Mouse (Mus musculus): ENCODE data around the gene Rbfox3. TPM values are rescaled to one million over a fixed set of nuclear protein-coding genes. Genes with fewer than 3 reads are reported as not detected.
A peak's percentile ranks its signal among the peaks of the same experiment; 100 is the strongest.

Rbfox3 gene
- polyA plus RNA-seq, 1 experiment, result 163 TPM

GRCm38 (mm10) chr11:118754535-118754934 is 156.9 kb downstream of the Rbfox3 start:
- peaks cover 93% of the 10 kb centered on the region for H3K4me1 ChIP-seq (ENCODE audit: control insufficient read depth, insufficient read depth, low read length)
- DNase-seq, result peak in 1 of 2 experiments; percentile 41
- H3K27me3 ChIP-seq (ENCODE audit: control insufficient read depth, insufficient read depth, low read length), result no peaks in the 10 kb centered on the region
- 22% methylated on average over 4 of the region's 4 CpGs for WGBS
- no peak overlapping the region for H3K4me3 ChIP-seq (replicated peaks; ENCODE audit: insufficient read depth, low read depth, low read length)
- no peak for TF ChIP-seq CTCF (IDR thresholded peaks at IDR 0.05; ENCODE audit: borderline replicate concordance, insufficient read depth, low read depth, low read length)
- no peak for TF ChIP-seq POLR2A (IDR thresholded peaks at IDR 0.05; ENCODE audit: borderline replicate concordance, insufficient read depth, low read length)
- H3K27ac ChIP-seq (ENCODE audit: insufficient read depth, low read length), result no peak overlapping the region

GRCm38 (mm10) chr11:118751879-118752616 is 159.3 kb downstream of the Rbfox3 start:
- Histone ChIP-seq H3K27ac (ENCODE audit: insufficient read depth, low read length) (no peak overlapping the region), H3K4me3 (replicated peaks; ENCODE audit: insufficient read depth, low read depth, low read length) (no peak overlapping the region), H3K4me1 (ENCODE audit: control insufficient read depth, insufficient read depth, low read length) (peaks cover 88% of the 10 kb centered on the region), H3K27me3 (ENCODE audit: control insufficient read depth, insufficient read depth, low read length) (no peaks in the 10 kb centered on the region)
- no peak for TF ChIP-seq CTCF (IDR thresholded peaks at IDR 0.05; ENCODE audit: borderline replicate concordance, insufficient read depth, low read depth, low read length)
- no peak for TF ChIP-seq POLR2A (IDR thresholded peaks at IDR 0.05; ENCODE audit: borderline replicate concordance, insufficient read depth, low read length)
- DNase-seq, result peak in 1 of 2 experiments; percentile 61
- WGBS, result 13% methylated on average over 7 of the region's 7 CpGs

GRCm38 (mm10) chr11:118750745-118751330 is 160.6 kb downstream of the Rbfox3 start:
- WGBS, result 7% methylated on average over 11 of the region's 11 CpGs
- peak; percentile 95 to 96 for DNase-seq
- Histone ChIP-seq H3K27me3 (ENCODE audit: control insufficient read depth, insufficient read depth, low read length) (no peaks in the 10 kb centered on the region), H3K27ac (ENCODE audit: insufficient read depth, low read length) (no peak overlapping the region), H3K4me1 (ENCODE audit: control insufficient read depth, insufficient read depth, low read length) (peaks cover 85% of the 10 kb centered on the region), H3K4me3 (replicated peaks; ENCODE audit: insufficient read depth, low read depth, low read length) (no peak overlapping the region)
- TF ChIP-seq CTCF (IDR thresholded peaks at IDR 0.05; ENCODE audit: borderline replicate concordance, insufficient read depth, low read depth, low read length) (no peak), POLR2A (IDR thresholded peaks at IDR 0.05; ENCODE audit: borderline replicate concordance, insufficient read depth, low read length) (no peak)

GRCm38 (mm10) chr11:118749541-118749940 is 161.9 kb downstream of the Rbfox3 start:
- H3K27ac ChIP-seq (ENCODE audit: insufficient read depth, low read length), result no peak overlapping the region

GRCm38 (mm10) chr11:118748622-118749021 is 162.8 kb downstream of the Rbfox3 start:
- DNase-seq, result peak; percentile 62 to 75
- H3K27ac ChIP-seq (ENCODE audit: insufficient read depth, low read length), result no peak overlapping the region
- peaks cover 81% of the 10 kb centered on the region for H3K4me1 ChIP-seq (ENCODE audit: control insufficient read depth, insufficient read depth, low read length)
- no peak overlapping the region for H3K4me3 ChIP-seq (replicated peaks; ENCODE audit: insufficient read depth, low read depth, low read length)
- H3K27me3 ChIP-seq (ENCODE audit: control insufficient read depth, insufficient read depth, low read length), result no peaks in the 10 kb centered on the region
- no peak for TF ChIP-seq POLR2A (IDR thresholded peaks at IDR 0.05; ENCODE audit: borderline replicate concordance, insufficient read depth, low read length)
- TF ChIP-seq CTCF (IDR thresholded peaks at IDR 0.05; ENCODE audit: borderline replicate concordance, insufficient read depth, low read depth, low read length), result no peak
- WGBS, result 13% methylated on average over 10 of the region's 10 CpGs

More at GRCm38 (mm10) chr11:118749541-118749940, 161.9 kb downstream of the Rbfox3 start:
- Histone ChIP-seq H3K4me1 (ENCODE audit: control insufficient read depth, insufficient read depth, low read length) (peaks cover 84% of the 10 kb centered on the region), H3K4me3 (replicated peaks; ENCODE audit: insufficient read depth, low read depth, low read length) (no peak overlapping the region), H3K27me3 (ENCODE audit: control insufficient read depth, insufficient read depth, low read length) (no peaks in the 10 kb centered on the region)
- no peak for TF ChIP-seq POLR2A (IDR thresholded peaks at IDR 0.05; ENCODE audit: borderline replicate concordance, insufficient read depth, low read length)
- TF ChIP-seq CTCF (IDR thresholded peaks at IDR 0.05; ENCODE audit: borderline replicate concordance, insufficient read depth, low read depth, low read length), result no peak
- DNase-seq, result no peak
- 22% methylated on average over 1 of the region's 1 CpGs for WGBS

- H3K4me1 ChIP-seq (ENCODE audit: control insufficient read depth, insufficient read depth, low read length), result peaks cover 76% of the 10 kb centered on the region
- 0 out of 2 replicates have a peak overlapping the region, but pooled peaks have one; percentile 48 for H3K27ac ChIP-seq (ENCODE audit: insufficient read depth, low read length)
- no peak for TF ChIP-seq CTCF (IDR thresholded peaks at IDR 0.05; ENCODE audit: borderline replicate concordance, insufficient read depth, low read depth, low read length)
- no peak overlapping the region for H3K4me3 ChIP-seq (replicated peaks; ENCODE audit: insufficient read depth, low read depth, low read length)
- no peak for DNase-seq
- no peaks in the 10 kb centered on the region for H3K27me3 ChIP-seq (ENCODE audit: control insufficient read depth, insufficient read depth, low read length)
These were observed 166.1 kb downstream of the Rbfox3 start for GRCm38 (mm10) chr11:118745279-118745678.

- WGBS, result 14% methylated on average over 15 of the region's 15 CpGs
- peak; percentile 43 to 44 for DNase-seq
- Histone ChIP-seq H3K27me3 (ENCODE audit: control insufficient read depth, insufficient read depth, low read length) (no peaks in the 10 kb centered on the region), H3K27ac (ENCODE audit: insufficient read depth, low read length) (no peak overlapping the region), H3K4me3 (replicated peaks; ENCODE audit: insufficient read depth, low read depth, low read length) (no peak overlapping the region), H3K4me1 (ENCODE audit: control insufficient read depth, insufficient read depth, low read length) (peaks cover 78% of the 10 kb centered on the region)
- TF ChIP-seq CTCF (IDR thresholded peaks at IDR 0.05; ENCODE audit: borderline replicate concordance, insufficient read depth, low read depth, low read length) (no peak), POLR2A (IDR thresholded peaks at IDR 0.05; ENCODE audit: borderline replicate concordance, insufficient read depth, low read length) (no peak)
These were observed 166.6 kb downstream of the Rbfox3 start for GRCm38 (mm10) chr11:118744782-118745181.

- TF ChIP-seq CTCF (IDR thresholded peaks at IDR 0.05; ENCODE audit: borderline replicate concordance, insufficient read depth, low read depth, low read length), result peak; percentile 80
- TF ChIP-seq POLR2A (IDR thresholded peaks at IDR 0.05; ENCODE audit: borderline replicate concordance, insufficient read depth, low read length), result no peak
- H3K4me3 ChIP-seq (replicated peaks; ENCODE audit: insufficient read depth, low read depth, low read length), result no peak overlapping the region
- no peaks in the 10 kb centered on the region for H3K27me3 ChIP-seq (ENCODE audit: control insufficient read depth, insufficient read depth, low read length)
- H3K4me1 ChIP-seq (ENCODE audit: control insufficient read depth, insufficient read depth, low read length), result peaks cover 83% of the 10 kb centered on the region
- 18% methylated on average over 3 of the region's 3 CpGs for WGBS
- peak; percentile 62 to 65 for DNase-seq
- no peak overlapping the region for H3K27ac ChIP-seq (ENCODE audit: insufficient read depth, low read length)
These were observed 168.6 kb downstream of the Rbfox3 start for GRCm38 (mm10) chr11:118742762-118743161.
